Comparison of ENCODE assay signal across 9 mouse cellular contexts in genomic region chr10:45800070-45800851, GRCm38 (mm10).
A peak's percentile ranks its signal among the peaks of the same experiment; 100 is the strongest.
DNase-seq lines count a peak whose midpoint lies in the region; ATAC-seq and TF ChIP-seq lines count a peak whose summit lies in the region.
"Had no signal": no experiment of that assay in that cellular context is flagged by ENCODE, and none has a peak within 500 bp of the region (broad histone marks: within the 10 kb centered on the region; RNA-seq: fewer than 3 reads in every experiment).

No protein-coding gene starts in this region.

- DNase-seq in liver, adult 2 months (ENCODE audit: extremely low read depth, low read depth, low spot score), result no peak
- DNase-seq in liver, embryonic 11.5 days (ENCODE audit: low spot score), result no peak
- peak; percentile 60 for DNase-seq in R1 (ENCODE audit: low read depth, low spot score)
- peak; percentile 93 for DNase-seq in embryo, embryonic 10 days (ENCODE audit: low spot score)
- peak; percentile 38 to 50 for DNase-seq in left cerebral cortex, postnatal 25 days (ENCODE audit: low spot score in 2 of 2)
- peak; percentile 71 for DNase-seq in neural tube, embryonic 11.5 days (ENCODE audit: low spot score)

- TF ChIP-seq POLR2A in liver, adult 2 months (IDR thresholded peaks at IDR 0.05; ENCODE audit: extremely low read depth, insufficient read depth, low read length), result no peak

- H3K9ac ChIP-seq in liver, adult 2 months (ENCODE audit: low read depth, low read length), result no peak overlapping the region
- H3K9ac ChIP-seq in liver, embryonic 11.5 days (ENCODE audit: low read depth, low read length), result no peak overlapping the region
- no peak overlapping the region for H3K9ac ChIP-seq in neural tube, embryonic 11.5 days (ENCODE audit: low read length)

- 58% methylated on average over 12 of the region's 12 CpGs for WGBS in liver, adult 2 months
- WGBS in liver, embryonic 11.5 days, result 50% methylated on average over 12 of the region's 12 CpGs
- 56% methylated on average over 12 of the region's 12 CpGs for WGBS in neural tube, embryonic 11.5 days

- ATAC-seq in liver, embryonic 11.5 days (replicated peaks; ENCODE audit: low FRiP score), result no peak
- peak; percentile 48 to 80; a peak in 2 of 4 replicates for ATAC-seq in hematopoietic stem cell, adult 5-6 weeks (replicated peaks in 1 of 2; ENCODE audit: insufficient read depth in 1 of 2, low FRiP score in 2 of 2, low TSS enrichment in 1 of 2, low read depth in 1 of 2, poor library complexity in 2 of 2, severe bottlenecking in 2 of 2)
- peak; percentile 53; the same call in 1 of the 2 replicates for ATAC-seq in neural tube, embryonic 11.5 days (ENCODE audit: insufficient read depth, low FRiP score, low TSS enrichment)
- no peak for ATAC-seq in activated CD4-positive, CD25-positive, alpha-beta regulatory T cell, adult 4 months

- no peaks in the 10 kb centered on the region for H3K4me1 ChIP-seq in liver, adult 2 months (ENCODE audit: control insufficient read depth, insufficient read depth, low read length)
- no peaks in the 10 kb centered on the region for H3K4me1 ChIP-seq in liver, embryonic 11.5 days (replicated peaks; ENCODE audit: control insufficient read depth, insufficient read depth, low read length)
- H3K4me1 ChIP-seq in neural tube, embryonic 11.5 days (ENCODE audit: control insufficient read depth, insufficient read depth, low read length), result no peaks in the 10 kb centered on the region

- no peak overlapping the region for H3K4me3 ChIP-seq in liver, adult 2 months (ENCODE audit: insufficient read depth, low read depth, low read length)
- no peak overlapping the region for H3K4me3 ChIP-seq in liver, embryonic 11.5 days (ENCODE audit: low read depth, low read length)
- no peak overlapping the region for H3K4me3 ChIP-seq in neural tube, embryonic 11.5 days (ENCODE audit: low read depth, low read length)

- H3K36me3 ChIP-seq in liver, adult 2 months (ENCODE audit: control insufficient read depth, insufficient read depth, low read length), result no peaks in the 10 kb centered on the region
- no peaks in the 10 kb centered on the region for H3K36me3 ChIP-seq in liver, embryonic 11.5 days (ENCODE audit: control insufficient read depth, insufficient read depth, low read length)
- H3K36me3 ChIP-seq in neural tube, embryonic 11.5 days (ENCODE audit: control insufficient read depth, insufficient read depth, low read length), result no peaks in the 10 kb centered on the region

- intact Hi-C loops in left cerebral cortex, postnatal 25 days (cut with DNase I), result loop anchor here (2.0 kb wide), 1 partner anchor 123 kb away; no protein-coding TSS in a partner anchor

- H3K27me3 ChIP-seq in liver, adult 2 months (ENCODE audit: control insufficient read depth, insufficient read depth, low read length), result no peaks in the 10 kb centered on the region
- H3K27me3 ChIP-seq in liver, embryonic 11.5 days (replicated peaks; ENCODE audit: control insufficient read depth, insufficient read depth, low read length), result no peaks in the 10 kb centered on the region
- H3K27me3 ChIP-seq in neural tube, embryonic 11.5 days (ENCODE audit: control insufficient read depth, insufficient read depth, low read length), result no peaks in the 10 kb centered on the region

- peak; percentile 45; the same call in 1 of the 2 replicates for TF ChIP-seq CTCF in liver, adult 2 months (IDR thresholded peaks at IDR 0.05; ENCODE audit: low read depth, low read length)

- no peaks in the 10 kb centered on the region for H3K9me3 ChIP-seq in liver, embryonic 11.5 days (ENCODE audit: control insufficient read depth, low read length)
- no peaks in the 10 kb centered on the region for H3K9me3 ChIP-seq in neural tube, embryonic 11.5 days (ENCODE audit: control insufficient read depth, low read length)

- H3K79me2 ChIP-seq in liver, adult 2 months (ENCODE audit: control insufficient read depth, insufficient read depth, low read length), result no peaks in the 10 kb centered on the region

- no peak overlapping the region for H3K27ac ChIP-seq in liver, adult 2 months (replicated peaks; ENCODE audit: insufficient read depth, low read depth, low read length)
- no peak overlapping the region for H3K27ac ChIP-seq in liver, embryonic 11.5 days (ENCODE audit: low read depth, low read length)
- no peak overlapping the region for H3K27ac ChIP-seq in neural tube, embryonic 11.5 days (ENCODE audit: low read depth, low read length)
- H3K27ac ChIP-seq: macrophage had no signal

- no peak overlapping the region for H3K4me2 ChIP-seq in liver, embryonic 11.5 days
- H3K4me2 ChIP-seq in neural tube, embryonic 11.5 days (ENCODE audit: low read depth), result no peak overlapping the region

Comparison
In these comparisons a context has a peak if more than half of its experiments do, and no peak if none do; other contexts are left out.
1. DNase-seq: peak in R1 (single experiment), embryo, embryonic 10 days (single experiment), left cerebral cortex, postnatal 25 days (2 of 2) and neural tube, embryonic 11.5 days (single experiment); none in liver, adult 2 months (single experiment) and liver, embryonic 11.5 days (single experiment).
2. ATAC-seq: peak in hematopoietic stem cell, adult 5-6 weeks (2 of 2) and neural tube, embryonic 11.5 days (single experiment); none in liver, embryonic 11.5 days (single experiment) and activated CD4-positive, CD25-positive, alpha-beta regulatory T cell, adult 4 months (single experiment).